Mouse (Mus musculus) CH12F3 (cell line): ENCODE data around the gene Pigk.
"Not testable (repeated sequence)": the region's sequence is repeated elsewhere in the genome, so short reads cannot be mapped to it uniquely, and the experiment has no call there.

Source experiments
- in situ Hi-C: fragments of 300-500 bp; cut with MboI; formaldehyde crosslinking; loops from 2 replicates; pipeline ENCODE4 v1.14.3; 2020; ENCODE audit warnings: low sequenced_read_pairs

Pigk gene

GRCm38 (mm10) chr3:152713991-152714902 lies at the start of gene Pigk:
Pigk (plus strand) TSS chr3:152714100.
- in situ Hi-C loops = loop anchor here (10.0 kb wide), 1 partner anchor 239 kb away; no protein-coding TSS in a partner anchor

GRCm38 (mm10) chr3:152666991-152667355 lies 46.9 kb upstream of the Pigk start:
- in situ Hi-C loops = no loop called here

GRCm38 (mm10) chr3:152667356-152668211 lies 46.3 kb upstream of the Pigk start:
- in situ Hi-C loops = no loop called here

- in situ Hi-C loops = no loop called here
Measured at GRCm38 (mm10) chr3:152668239-152668638, 45.7 kb upstream of the Pigk start, which contains the start of gene Ak5. Ak5 (minus strand) TSS chr3:152668360.

GRCm38 (mm10) chr3:152668793-152669192 lies 45.1 kb upstream of the Pigk start:
- in situ Hi-C loops = no loop called here

- in situ Hi-C loops = no loop called here
Measured at GRCm38 (mm10) chr3:152669783-152670182, 44.1 kb upstream of the Pigk start.

- in situ Hi-C loops = no loop called here
Measured at GRCm38 (mm10) chr3:152674663-152675062, 39.2 kb upstream of the Pigk start.

GRCm38 (mm10) chr3:152688532-152688931 lies 25.4 kb upstream of the Pigk start:
- in situ Hi-C loops = no loop called here

GRCm38 (mm10) chr3:152689105-152689504 lies 24.8 kb upstream of the Pigk start:
- in situ Hi-C loops = no loop called here

GRCm38 (mm10) chr3:152694950-152695349 lies 18.9 kb upstream of the Pigk start:
- in situ Hi-C loops = no loop called here

- in situ Hi-C loops = no loop called here
Measured at GRCm38 (mm10) chr3:152698017-152698416, 15.9 kb upstream of the Pigk start.

- in situ Hi-C loops = no loop called here
Measured at GRCm38 (mm10) chr3:152699261-152699660, 14.6 kb upstream of the Pigk start.

GRCm38 (mm10) chr3:152701536-152701935 lies 12.4 kb upstream of the Pigk start:
- in situ Hi-C loops = not testable (repeated sequence)

- in situ Hi-C loops = no loop called here
Measured at GRCm38 (mm10) chr3:152702274-152702843, 11.5 kb upstream of the Pigk start.

GRCm38 (mm10) chr3:152705826-152706225 lies 8.1 kb upstream of the Pigk start:
- in situ Hi-C loops = no loop called here

- in situ Hi-C loops = no loop called here
Measured at GRCm38 (mm10) chr3:152706901-152707300, 7.0 kb upstream of the Pigk start.

GRCm38 (mm10) chr3:152707321-152707823 lies 6.5 kb upstream of the Pigk start:
- in situ Hi-C loops = no loop called here

GRCm38 (mm10) chr3:152709936-152710335 lies 4.0 kb upstream of the Pigk start:
- in situ Hi-C loops = loop anchor here (10.0 kb wide), 1 partner anchor 235 kb away; no protein-coding TSS in a partner anchor

- in situ Hi-C loops = loop anchor here (10.0 kb wide), 1 partner anchor 238 kb away; no protein-coding TSS in a partner anchor
Measured at GRCm38 (mm10) chr3:152712957-152713356, 943 bp upstream of the Pigk start.

GRCm38 (mm10) chr3:152721301-152721700 lies 7.4 kb downstream of the Pigk start:
- in situ Hi-C loops = no loop called here

GRCm38 (mm10) chr3:152722836-152723235 lies 8.9 kb downstream of the Pigk start:
- in situ Hi-C loops = no loop called here
